Mouse (Mus musculus): ENCODE results near the gene Gm44511. TPM values are rescaled to one million over a fixed set of nuclear protein-coding genes. Genes with fewer than 3 reads are reported as not detected.

Gene Gm44511
- total and polyA plus RNA-seq, 3 experiments, result not detected

- Histone ChIP-seq H3K9me3 (replicated peaks; ENCODE audit: insufficient read depth, low read length) (no peaks in the 10 kb centered on the region), H3K9ac (ENCODE audit: control insufficient read depth, low read depth, low read length, poor library complexity, severe bottlenecking) (no peak overlapping the region), H3K4me1 (ENCODE audit: control insufficient read depth in 1 of 2, insufficient read depth in 2 of 2, low read length in 2 of 2) (peaks cover 4 to 17% of the 10 kb centered on the region in 2 experiments; a peak in 3 of 4 replicates), H3K27me3 (ENCODE audit: control insufficient read depth in 1 of 2, insufficient read depth in 2 of 2, low read length in 2 of 2) (no peaks in the 10 kb centered on the region), H3K4me3 (ENCODE audit: control insufficient read depth in 1 of 2, insufficient read depth in 1 of 2, low read depth in 2 of 2, low read length in 2 of 2) (no peak overlapping the region), H3K27ac (ENCODE audit: control insufficient read depth, low read depth, low read length) (no peak overlapping the region), H3K79me2 (ENCODE audit: control insufficient read depth, insufficient read depth, low read length, poor library complexity) (no peaks in the 10 kb centered on the region; the same call in 1 of the 2 replicates), H3K36me3 (ENCODE audit: control insufficient read depth in 1 of 2, insufficient read depth in 2 of 2, low read length in 2 of 2) (peaks cover 0 to 11% of the 10 kb centered on the region in 2 experiments; a peak in 2 of 4 replicates)
- DNase-seq (ENCODE audit: low read depth, low spot score), result no peak
- TF ChIP-seq NRF1 (IDR thresholded peaks at IDR 0.05; ENCODE audit: insufficient read depth, low read depth, low read length, poor library complexity, severe bottlenecking) (no peak), ELF1 (IDR thresholded peaks at IDR 0.05; ENCODE audit: low read depth, low read length) (no peak), EP300 (IDR thresholded peaks at IDR 0.05; ENCODE audit: low read depth in 1 of 2, low read length in 2 of 2) (no peak), MYC (IDR thresholded peaks at IDR 0.05; ENCODE audit: low read depth, low read length) (no peak), MEF2A (IDR thresholded peaks at IDR 0.05; ENCODE audit: extremely low read depth, insufficient replicate concordance, low read depth, low read length, poor library complexity, severe bottlenecking) (no peak), POLR2A (IDR thresholded peaks at IDR 0.05; ENCODE audit: control insufficient read depth in 1 of 2, insufficient read depth in 1 of 2, low read depth in 1 of 2, low read length in 2 of 2, poor library complexity in 1 of 2) (no peak), MAZ (IDR thresholded peaks at IDR 0.05; ENCODE audit: low read depth, low read length) (no peak), TAL1 (IDR thresholded peaks at IDR 0.05; ENCODE audit: low read length) (no peak), MAX (IDR thresholded peaks at IDR 0.05; ENCODE audit: low read length) (no peak), TCF12 (IDR thresholded peaks at IDR 0.05; ENCODE audit: low read depth, low read length) (no peak)
These were observed 21.3 kb upstream of the Gm44511 start for GRCm38 (mm10) chr6:128847401-128847800.

- peaks cover 0 to 15% of the 10 kb centered on the region in 2 experiments; a peak in 2 of 4 replicates for H3K36me3 ChIP-seq (ENCODE audit: control insufficient read depth in 1 of 2, insufficient read depth in 2 of 2, low read length in 2 of 2)
- H3K27me3 ChIP-seq (ENCODE audit: control insufficient read depth in 1 of 2, insufficient read depth in 2 of 2, low read length in 2 of 2), result no peaks in the 10 kb centered on the region
- no peaks in the 10 kb centered on the region; the same call in 1 of the 2 replicates for H3K79me2 ChIP-seq (ENCODE audit: control insufficient read depth, insufficient read depth, low read length, poor library complexity)
- peak overlapping the region; percentile 53 for H3K9ac ChIP-seq (ENCODE audit: control insufficient read depth, low read depth, low read length, poor library complexity, severe bottlenecking)
- no peaks in the 10 kb centered on the region for H3K9me3 ChIP-seq (replicated peaks; ENCODE audit: insufficient read depth, low read length)
- peaks cover 4 to 20% of the 10 kb centered on the region in 2 experiments; a peak in 3 of 4 replicates for H3K4me1 ChIP-seq (ENCODE audit: control insufficient read depth in 1 of 2, insufficient read depth in 2 of 2, low read length in 2 of 2)
- H3K4me3 ChIP-seq (ENCODE audit: control insufficient read depth in 1 of 2, insufficient read depth in 1 of 2, low read depth in 2 of 2, low read length in 2 of 2), result peak overlapping the region; percentile 51
- no peak overlapping the region for H3K27ac ChIP-seq (ENCODE audit: control insufficient read depth, low read depth, low read length)
- DNase-seq (ENCODE audit: low read depth, low spot score), result peak; percentile 76
- TF ChIP-seq POLR2A (IDR thresholded peaks at IDR 0.05; ENCODE audit: control insufficient read depth in 1 of 2, insufficient read depth in 1 of 2, low read depth in 1 of 2, low read length in 2 of 2, poor library complexity in 1 of 2), result no peak
- no peak for TF ChIP-seq USF2 (IDR thresholded peaks at IDR 0.05; ENCODE audit: borderline replicate concordance in 1 of 2, insufficient read depth in 1 of 2, low read depth in 1 of 2, low read length in 2 of 2)
- TF ChIP-seq MEF2A (IDR thresholded peaks at IDR 0.05; ENCODE audit: extremely low read depth, insufficient replicate concordance, low read depth, low read length, poor library complexity, severe bottlenecking), result no peak
- TF ChIP-seq HCFC1 (IDR thresholded peaks at IDR 0.05; ENCODE audit: low read depth, low read length), result peak; percentile 30; the same call in 1 of the 2 replicates
- no peak for TF ChIP-seq POLR2AphosphoS5 (IDR thresholded peaks at IDR 0.05; ENCODE audit: borderline replicate concordance, low read depth, low read length)
- TF ChIP-seq GATA1 (IDR thresholded peaks at IDR 0.05; ENCODE audit: low read depth, low read length), result no peak
- no peak for TF ChIP-seq POLR2AphosphoS2 (IDR thresholded peaks at IDR 0.05; ENCODE audit: low read length)
- TF ChIP-seq ELF1 (IDR thresholded peaks at IDR 0.05; ENCODE audit: low read depth, low read length), result peak; percentile 47; the same call in 1 of the 2 replicates
- no peak for TF ChIP-seq RAD21 (IDR thresholded peaks at IDR 0.05; ENCODE audit: low read depth, low read length)
- no peak for TF ChIP-seq KAT2A (conservative IDR thresholded peaks at IDR 0.05; ENCODE audit: low read depth, low read length)
- peak; percentile 67 for TF ChIP-seq MAX (IDR thresholded peaks at IDR 0.05; ENCODE audit: low read length)
- TF ChIP-seq TCF12 (IDR thresholded peaks at IDR 0.05; ENCODE audit: low read depth, low read length), result no peak
- TF ChIP-seq ETS1 (IDR thresholded peaks at IDR 0.05; ENCODE audit: low read depth, low read length), result 0 out of 2 replicates have a peak, but pooled peaks have one; percentile 14
- TF ChIP-seq E2F4 (IDR thresholded peaks at IDR 0.05; ENCODE audit: borderline replicate concordance, low read depth, low read length), result no peak
- no peak for TF ChIP-seq ZC3H11A (IDR thresholded peaks at IDR 0.05; ENCODE audit: low read depth, low read length)
- no peak for TF ChIP-seq JUND (IDR thresholded peaks at IDR 0.05; ENCODE audit: low read depth, low read length)
- TF ChIP-seq ZMIZ1 (IDR thresholded peaks at IDR 0.05; ENCODE audit: low read depth, low read length), result no peak
- no peak for TF ChIP-seq ZKSCAN1 (IDR thresholded peaks at IDR 0.05; ENCODE audit: low read depth, low read length)
- TF ChIP-seq ZNF384 (IDR thresholded peaks at IDR 0.05; ENCODE audit: low read depth, low read length), result 0 out of 2 replicates have a peak, but pooled peaks have one; percentile 47
- peak; percentile 56 for TF ChIP-seq MXI1 (IDR thresholded peaks at IDR 0.05; ENCODE audit: low read depth, low read length)
- TF ChIP-seq CTCF (IDR thresholded peaks at IDR 0.05 in 2 of 3, conservative IDR thresholded peaks at IDR 0.05 in 1 of 3; ENCODE audit: control insufficient read depth in 1 of 3, insufficient read depth in 1 of 3, low read depth in 2 of 3, low read length in 3 of 3, poor library complexity in 1 of 3, severe bottlenecking in 1 of 3), result no peak
- no peak for TF ChIP-seq MYB (IDR thresholded peaks at IDR 0.05; ENCODE audit: low read depth, low read length)
- peak; percentile 58; the same call in 1 of the 2 replicates for TF ChIP-seq USF1 (IDR thresholded peaks at IDR 0.05; ENCODE audit: low read depth, low read length)
- TF ChIP-seq GABPA (IDR thresholded peaks at IDR 0.05; ENCODE audit: low read depth, low read length), result no peak
These were observed 20.0 kb upstream of the Gm44511 start for GRCm38 (mm10) chr6:128845998-128846542.
